ENCODE assay signal across 27 mouse cellular contexts in genomic region chr2:92836203-92836602, GRCm38 (mm10).
DNase-seq lines count a peak whose midpoint lies in the region; ATAC-seq lines count a peak whose summit lies in the region.
"Had no signal": no experiment of that assay in that cellular context is flagged by ENCODE, and none has a peak within 500 bp of the region (broad histone marks: within the 10 kb centered on the region; RNA-seq: fewer than 3 reads in every experiment).

No protein-coding gene starts in this region.

- 79% methylated on average over 4 of the region's 4 CpGs for WGBS in forebrain, embryonic 10.5 days
- WGBS in forebrain, embryonic 14.5 days = 81% methylated on average over 4 of the region's 4 CpGs

- 0 out of 2 replicates have a peak overlapping the region, but pooled peaks have one; percentile 9 for H3K27ac ChIP-seq in forebrain, embryonic 10.5 days
- H3K27ac ChIP-seq in forebrain, embryonic 14.5 days (ENCODE audit: low read depth, low read length) = no peak overlapping the region
- H3K27ac ChIP-seq: heart, adult 2 months; heart, embryonic 15.5 days; hindbrain, postnatal 0 days; kidney, embryonic 15.5 days; limb, embryonic 13.5 days; liver, embryonic 14.5 days; lung, embryonic 15.5 days; macrophage; midbrain, embryonic 10.5 days had no signal

- no peaks in the 10 kb centered on the region for H3K9me3 ChIP-seq in forebrain, embryonic 10.5 days
- no peaks in the 10 kb centered on the region for H3K9me3 ChIP-seq in forebrain, embryonic 14.5 days (replicated peaks; ENCODE audit: control insufficient read depth, low read length)
- H3K9me3 ChIP-seq: heart, embryonic 15.5 days; hindbrain, embryonic 10.5 days; kidney, embryonic 15.5 days; limb, embryonic 13.5 days; lung, embryonic 15.5 days; midbrain, embryonic 10.5 days had no signal

- no peak overlapping the region for H3K4me2 ChIP-seq in forebrain, embryonic 14.5 days (ENCODE audit: low read length)
- H3K4me2 ChIP-seq: heart, embryonic 15.5 days; kidney, embryonic 15.5 days; limb, embryonic 13.5 days; lung, embryonic 15.5 days had no signal

- intact Hi-C loops in heart, postnatal 14 days (cut with DNase I) = no loop called here

- peaks cover 21% of the 10 kb centered on the region for H3K4me1 ChIP-seq in forebrain, embryonic 10.5 days
- no peaks in the 10 kb centered on the region for H3K4me1 ChIP-seq in forebrain, embryonic 14.5 days (ENCODE audit: control insufficient read depth, insufficient read depth, low read length)
- H3K4me1 ChIP-seq: heart, embryonic 15.5 days; limb, embryonic 13.5 days; lung, embryonic 15.5 days had no signal

- H3K36me3 ChIP-seq in forebrain, embryonic 10.5 days (replicated peaks) = no peaks in the 10 kb centered on the region
- no peaks in the 10 kb centered on the region for H3K36me3 ChIP-seq in forebrain, embryonic 14.5 days (ENCODE audit: control insufficient read depth, insufficient read depth, low read length)
- H3K36me3 ChIP-seq: heart, embryonic 15.5 days; hindbrain, embryonic 10.5 days; kidney, embryonic 15.5 days; limb, embryonic 13.5 days; lung, embryonic 15.5 days; midbrain, embryonic 10.5 days had no signal

- ATAC-seq in forebrain, embryonic 14.5 days = no peak
- ATAC-seq in cerebellum, adult (ENCODE audit: insufficient number of reproducible peaks, low FRiP score, low TSS enrichment) = no peak
- ATAC-seq: CD4-positive, CD25-positive, alpha-beta regulatory T cell, adult 4 months; hindbrain, postnatal 0 days; intestine, postnatal 0 days; Patski had no signal

- H3K4me3 ChIP-seq in forebrain, embryonic 10.5 days = no peak overlapping the region
- H3K4me3 ChIP-seq in forebrain, embryonic 14.5 days (ENCODE audit: low read depth, low read length) = no peak overlapping the region
- H3K4me3 ChIP-seq: heart, adult 2 months; heart, embryonic 15.5 days; hindbrain, embryonic 10.5 days; kidney, embryonic 15.5 days; limb, embryonic 13.5 days; lung, embryonic 15.5 days; midbrain, embryonic 10.5 days had no signal

- no peak overlapping the region for H3K9ac ChIP-seq in forebrain, embryonic 14.5 days (ENCODE audit: low read length)
- H3K9ac ChIP-seq: heart, embryonic 15.5 days; kidney, embryonic 15.5 days; limb, embryonic 13.5 days; liver, embryonic 14.5 days; lung, embryonic 15.5 days had no signal

- H3K27me3 ChIP-seq in forebrain, embryonic 10.5 days (ENCODE audit: poor library complexity, severe bottlenecking) = peaks cover 12% of the 10 kb centered on the region; the same call in 1 of the 2 replicates
- H3K27me3 ChIP-seq in forebrain, embryonic 14.5 days (replicated peaks; ENCODE audit: control insufficient read depth, insufficient read depth, low read length) = no peaks in the 10 kb centered on the region
- H3K27me3 ChIP-seq: kidney, embryonic 15.5 days; limb, embryonic 13.5 days; lung, embryonic 15.5 days had no signal

- no peak for DNase-seq in forebrain, embryonic 10.5 days (ENCODE audit: extremely low spot score, low spot score)
- no peak for DNase-seq in forebrain, embryonic 14.5 days (ENCODE audit: low spot score)
- peak; percentile 49 for DNase-seq in right cerebral cortex, adult 18-20 months
- no peak for DNase-seq in right cerebral cortex, postnatal 4 days
- peak; percentile 46 for DNase-seq in right cerebral cortex, postnatal 25 days
- no peak for DNase-seq in heart, postnatal 14 days
- DNase-seq in layer of hippocampus, adult 18-20 months (ENCODE audit: low spot score in 2 of 2) = no peak
- DNase-seq: adrenal gland, postnatal 10 days; cerebellum, adult 11-12 months; cerebellum, postnatal 14 days; embryo, embryonic 11 days; gastrocnemius, postnatal 14 days; heart, adult 2 months; layer of hippocampus, postnatal 36 days had no signal

Comparison
In these comparisons a context has a peak if more than half of its experiments do, and no peak if none do; other contexts are left out.
1. DNase-seq: peak in right cerebral cortex, adult 18-20 months (single experiment) and right cerebral cortex, postnatal 25 days (single experiment); none in forebrain, embryonic 10.5 days (single experiment), forebrain, embryonic 14.5 days (single experiment), right cerebral cortex, postnatal 4 days (single experiment), heart, postnatal 14 days (0 of 2) and layer of hippocampus, adult 18-20 months (0 of 2).